Mouse (Mus musculus) stomach, embryonic 15.5 days (tissue): Measurements from ENCODE around the gene Ninj2. TPM values are rescaled to one million over a fixed set of nuclear protein-coding genes. Genes with fewer than 3 reads are reported as not detected.

Experiments used
- ATAC-seq: fragments of 200-750 bp; cut with Nextera tagmentation; 2 replicates; pipeline ENCODE4 v1.8.0; 2017; ENCODE audit warnings: low read depth, moderate number of reproducible peaks, moderate TSS enrichment; ENCODE audit not compliant: insufficient read depth, low FRiP score
- H3K27ac ChIP-seq: fragments of 300-500 bp; sonication (generic); 2 replicates; pipeline ENCODE4 v1.5.1; 2015; ENCODE audit warnings: mild to moderate bottlenecking, inconsistent platforms
- H3K27me3 ChIP-seq: fragments of 300-500 bp; sonication (generic); replicated peaks from 2 replicates; pipeline ENCODE4 v1.6.1; 2015; ENCODE audit warnings: inconsistent platforms
- H3K36me3 ChIP-seq: fragments of 300-500 bp; sonication (generic); 2 replicates; pipeline ENCODE4 v1.6.1; 2015; ENCODE audit warnings: inconsistent platforms
- H3K4me1 ChIP-seq: fragments of 300-500 bp; sonication (generic); 2 replicates; pipeline ENCODE4 v1.6.1; 2015; ENCODE audit warnings: inconsistent platforms
- H3K4me2 ChIP-seq: fragments of 300-500 bp; sonication (generic); 2 replicates; pipeline ENCODE4 v1.6.1; 2015; ENCODE audit warnings: mild to moderate bottlenecking, inconsistent platforms
- H3K4me3 ChIP-seq: fragments of 300-500 bp; sonication (generic); replicated peaks from 2 replicates; pipeline ENCODE4 v1.5.1; 2015; ENCODE audit warnings: inconsistent platforms
- H3K9ac ChIP-seq: fragments of 300-500 bp; sonication (generic); 2 replicates; pipeline ENCODE4 v1.6.1; 2015; ENCODE audit warnings: inconsistent platforms
- H3K9me3 ChIP-seq: fragments of 300-500 bp; sonication (generic); 2 replicates; pipeline ENCODE4 v1.6.1; 2016; ENCODE audit warnings: inconsistent platforms
- WGBS: fragments of 180-500 bp; shearing (Covaris S2); methylation state at CpG from one replicate; pipeline ENCODE4 v1.1.7; 2015; 5-methylcytosine and 5-hydroxymethylcytosine counted together
- polyA plus RNA-seq: library from polyadenylated mRNA; unstranded; fragments of >200 nt; fragmentation: Nextera tagmentation; extraction: Ambion mirVana; gene quantifications from 2 replicates; pipeline ENCODE4 v1.2.1, GENCODE M21; 2015

Gene Ninj2
- polyA plus RNA-seq, 1 experiment from 2014 or later: not detected

GRCm38 (mm10) chr6:120162928-120163327, 69.8 kb downstream of the Ninj2 start:
- no peak overlapping the region for H3K27ac ChIP-seq
- WGBS: 70% methylated on average over 6 of the region's 6 CpGs
- H3K4me3 ChIP-seq: no peak overlapping the region
- peaks cover 11% of the 10 kb centered on the region; the same call in 1 of the 2 replicates for H3K4me1 ChIP-seq
- no peak overlapping the region for H3K4me2 ChIP-seq
- ATAC-seq: no peak
- H3K9me3 ChIP-seq: no peaks in the 10 kb centered on the region
- H3K36me3 ChIP-seq: no peaks in the 10 kb centered on the region
- no peak overlapping the region for H3K9ac ChIP-seq
- no peaks in the 10 kb centered on the region for H3K27me3 ChIP-seq

- no peak overlapping the region for H3K4me3 ChIP-seq
- no peak overlapping the region for H3K4me2 ChIP-seq
- 81% methylated on average over 4 of the region's 4 CpGs for WGBS
- no peaks in the 10 kb centered on the region for H3K27me3 ChIP-seq
- no peak overlapping the region for H3K27ac ChIP-seq
- peaks cover 2% of the 10 kb centered on the region; the same call in 1 of the 2 replicates for H3K4me1 ChIP-seq
- H3K9me3 ChIP-seq: no peaks in the 10 kb centered on the region
- ATAC-seq: no peak
- H3K36me3 ChIP-seq: no peaks in the 10 kb centered on the region
- H3K9ac ChIP-seq: no peak overlapping the region
Observed at GRCm38 (mm10) chr6:120164765-120165164, 71.6 kb downstream of the Ninj2 start.

- Histone ChIP-seq H3K9me3 (no peaks in the 10 kb centered on the region), H3K4me2 (no peak overlapping the region), H3K27me3 (no peaks in the 10 kb centered on the region), H3K4me3 (no peak overlapping the region), H3K36me3 (no peaks in the 10 kb centered on the region), H3K27ac (no peak overlapping the region), H3K9ac (no peak overlapping the region), H3K4me1 (no peaks in the 10 kb centered on the region)
- no peak for ATAC-seq
- 37% methylated on average over 4 of the region's 4 CpGs for WGBS
Observed at GRCm38 (mm10) chr6:120167574-120167973, 74.4 kb downstream of the Ninj2 start.

- Histone ChIP-seq H3K27ac (no peak overlapping the region), H3K4me1 (0 out of 2 replicates have a peak, but pooled peaks cover 3% of the 10 kb centered on the region), H3K4me3 (no peak overlapping the region), H3K9ac (no peak overlapping the region), H3K4me2 (no peak overlapping the region), H3K9me3 (no peaks in the 10 kb centered on the region), H3K36me3 (no peaks in the 10 kb centered on the region), H3K27me3 (no peaks in the 10 kb centered on the region)
- 78% methylated on average over 8 of the region's 8 CpGs for WGBS
- ATAC-seq: no peak
Observed at GRCm38 (mm10) chr6:120172294-120173017, 79.3 kb downstream of the Ninj2 start.

- ATAC-seq: no peak
- Histone ChIP-seq H3K4me2 (no peak overlapping the region), H3K27ac (0 out of 2 replicates have a peak overlapping the region, but pooled peaks have one; percentile 51)
Observed at GRCm38 (mm10) chr6:120174028-120174601, 81.0 kb downstream of the Ninj2 start.

GRCm38 (mm10) chr6:120174602-120175115, 81.5 kb downstream of the Ninj2 start:
- Histone ChIP-seq H3K27me3 (no peaks in the 10 kb centered on the region), H3K36me3 (no peaks in the 10 kb centered on the region), H3K4me1 (0 out of 2 replicates have a peak, but pooled peaks cover 3% of the 10 kb centered on the region), H3K4me3 (no peak overlapping the region), H3K4me2 (no peak overlapping the region), H3K27ac (peak overlapping the region; percentile 51; the same call in 1 of the 2 replicates), H3K9ac (no peak overlapping the region), H3K9me3 (no peaks in the 10 kb centered on the region)
- ATAC-seq: peak; percentile 97
- 60% methylated on average over 7 of the region's 7 CpGs for WGBS

More at GRCm38 (mm10) chr6:120174028-120174601, 81.0 kb downstream of the Ninj2 start:
- 67% methylated on average over 6 of the region's 6 CpGs for WGBS
- H3K27me3 ChIP-seq: no peaks in the 10 kb centered on the region
- no peaks in the 10 kb centered on the region for H3K36me3 ChIP-seq
- H3K4me3 ChIP-seq: no peak overlapping the region
- H3K9ac ChIP-seq: no peak overlapping the region
- no peaks in the 10 kb centered on the region for H3K9me3 ChIP-seq
- 0 out of 2 replicates have a peak, but pooled peaks cover 3% of the 10 kb centered on the region for H3K4me1 ChIP-seq

GRCm38 (mm10) chr6:120175650-120176049, 82.5 kb downstream of the Ninj2 start:
- no peaks in the 10 kb centered on the region for H3K36me3 ChIP-seq
- 0 out of 2 replicates have a peak, but pooled peaks cover 3% of the 10 kb centered on the region for H3K4me1 ChIP-seq
- no peaks in the 10 kb centered on the region for H3K27me3 ChIP-seq
- H3K9me3 ChIP-seq: no peaks in the 10 kb centered on the region
- 96% methylated on average over 4 of the region's 4 CpGs for WGBS
- H3K4me3 ChIP-seq: no peak overlapping the region
- H3K27ac ChIP-seq: no peak overlapping the region
- no peak overlapping the region for H3K9ac ChIP-seq
- ATAC-seq: no peak
- H3K4me2 ChIP-seq: no peak overlapping the region

- Histone ChIP-seq H3K9me3 (no peaks in the 10 kb centered on the region), H3K9ac (no peak overlapping the region), H3K36me3 (no peaks in the 10 kb centered on the region), H3K27me3 (no peaks in the 10 kb centered on the region), H3K4me1 (no peaks in the 10 kb centered on the region), H3K4me2 (no peak overlapping the region), H3K27ac (no peak overlapping the region), H3K4me3 (no peak overlapping the region)
- no peak for ATAC-seq
- WGBS: 76% methylated on average over 6 of the region's 6 CpGs
Observed at GRCm38 (mm10) chr6:120179044-120179755, 86.0 kb downstream of the Ninj2 start.

- no peak overlapping the region for H3K4me3 ChIP-seq
- H3K9me3 ChIP-seq: no peaks in the 10 kb centered on the region
- no peaks in the 10 kb centered on the region for H3K27me3 ChIP-seq
- 74% methylated on average over 8 of the region's 8 CpGs for WGBS
- no peak overlapping the region for H3K27ac ChIP-seq
- no peaks in the 10 kb centered on the region for H3K4me1 ChIP-seq
- H3K36me3 ChIP-seq: no peaks in the 10 kb centered on the region
- no peak overlapping the region for H3K9ac ChIP-seq
- H3K4me2 ChIP-seq: no peak overlapping the region
- no peak for ATAC-seq
Observed at GRCm38 (mm10) chr6:120179756-120180206, 86.6 kb downstream of the Ninj2 start.

- Histone ChIP-seq H3K9me3 (no peaks in the 10 kb centered on the region), H3K27ac (no peak overlapping the region), H3K36me3 (no peaks in the 10 kb centered on the region), H3K27me3 (no peaks in the 10 kb centered on the region), H3K9ac (no peak overlapping the region), H3K4me2 (no peak overlapping the region), H3K4me3 (no peak overlapping the region), H3K4me1 (no peaks in the 10 kb centered on the region)
- ATAC-seq: no peak
- 71% methylated on average over 4 of the region's 4 CpGs for WGBS
Observed at GRCm38 (mm10) chr6:120180492-120180891, 87.3 kb downstream of the Ninj2 start.

GRCm38 (mm10) chr6:120182160-120182559, 89.0 kb downstream of the Ninj2 start:
- Histone ChIP-seq H3K27me3 (no peaks in the 10 kb centered on the region), H3K4me3 (no peak overlapping the region), H3K4me1 (no peaks in the 10 kb centered on the region), H3K36me3 (no peaks in the 10 kb centered on the region), H3K9me3 (no peaks in the 10 kb centered on the region), H3K4me2 (no peak overlapping the region), H3K27ac (no peak overlapping the region), H3K9ac (no peak overlapping the region)
- ATAC-seq: no peak
- 84% methylated on average over 5 of the region's 5 CpGs for WGBS
